Mouse (Mus musculus): ENCODE results near the gene Ltc4s. TPM values are rescaled to one million over a fixed set of nuclear protein-coding genes. Genes with fewer than 3 reads are reported as not detected.

The Ltc4s gene
- polyA plus RNA-seq, 1 experiment from 2014 or later, result 2.9 TPM

- no peak overlapping the region for H3K4me3 ChIP-seq
- H3K27ac ChIP-seq (replicated peaks), result no peak overlapping the region
- peaks cover 29% of the 10 kb centered on the region for H3K36me3 ChIP-seq
- H3K9ac ChIP-seq, result no peak overlapping the region
- H3K27me3 ChIP-seq (replicated peaks), result no peaks in the 10 kb centered on the region
- no peak overlapping the region for H3K4me2 ChIP-seq
- H3K9me3 ChIP-seq, result no peaks in the 10 kb centered on the region
- no peak for ATAC-seq (ENCODE audit: extremely low read depth, insufficient number of reproducible peaks, low FRiP score, low TSS enrichment)
- 75% methylated on average over 2 of the region's 2 CpGs for WGBS
- H3K4me1 ChIP-seq, result peaks cover 31% of the 10 kb centered on the region
These were observed 30.7 kb upstream of the Ltc4s start for GRCm38 (mm10) chr11:50269163-50269562.

DNA sequence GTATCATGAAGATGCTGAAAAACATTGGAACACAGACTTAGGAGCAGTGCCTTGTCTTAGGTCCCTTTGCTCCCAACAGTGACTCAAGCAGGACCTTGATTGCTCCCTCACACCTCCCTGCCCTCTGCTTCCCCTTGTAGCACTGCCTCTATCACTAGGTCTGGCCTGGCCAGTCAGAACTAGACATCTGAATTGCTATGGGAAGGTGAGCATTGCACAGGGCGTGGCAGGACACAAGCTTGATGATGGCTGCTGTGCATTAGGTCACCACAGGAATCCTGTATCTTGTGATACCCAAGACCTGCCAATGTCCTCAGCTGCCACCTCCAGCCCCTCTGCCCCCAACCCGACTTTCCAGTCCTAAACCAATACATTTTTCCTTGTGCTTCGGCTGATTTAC, 28.6 kb upstream of the Ltc4s start:
- Histone ChIP-seq H3K4me1 (peaks cover 14% of the 10 kb centered on the region), H3K9me3 (no peaks in the 10 kb centered on the region), H3K4me3 (no peak overlapping the region), H3K36me3 (peaks cover 50% of the 10 kb centered on the region), H3K9ac (no peak overlapping the region), H3K4me2 (no peak overlapping the region), H3K27me3 (replicated peaks) (no peaks in the 10 kb centered on the region), H3K27ac (replicated peaks) (no peak overlapping the region)
- 94% methylated on average over 3 of the region's 3 CpGs for WGBS
- ATAC-seq (ENCODE audit: extremely low read depth, insufficient number of reproducible peaks, low FRiP score, low TSS enrichment), result no peak

- H3K4me3 ChIP-seq, result no peak overlapping the region
- peaks cover 61% of the 10 kb centered on the region for H3K36me3 ChIP-seq
- H3K9ac ChIP-seq, result no peak overlapping the region
- 79% methylated on average over 8 of the region's 8 CpGs for WGBS
- H3K27me3 ChIP-seq (replicated peaks), result no peaks in the 10 kb centered on the region
- no peaks in the 10 kb centered on the region for H3K9me3 ChIP-seq
- H3K4me1 ChIP-seq, result peaks cover 3% of the 10 kb centered on the region
- H3K4me2 ChIP-seq, result no peak overlapping the region
- ATAC-seq (ENCODE audit: extremely low read depth, insufficient number of reproducible peaks, low FRiP score, low TSS enrichment), result no peak
- H3K27ac ChIP-seq (replicated peaks), result no peak overlapping the region
These were observed 27.5 kb upstream of the Ltc4s start for GRCm38 (mm10) chr11:50265931-50266330.

DNA sequence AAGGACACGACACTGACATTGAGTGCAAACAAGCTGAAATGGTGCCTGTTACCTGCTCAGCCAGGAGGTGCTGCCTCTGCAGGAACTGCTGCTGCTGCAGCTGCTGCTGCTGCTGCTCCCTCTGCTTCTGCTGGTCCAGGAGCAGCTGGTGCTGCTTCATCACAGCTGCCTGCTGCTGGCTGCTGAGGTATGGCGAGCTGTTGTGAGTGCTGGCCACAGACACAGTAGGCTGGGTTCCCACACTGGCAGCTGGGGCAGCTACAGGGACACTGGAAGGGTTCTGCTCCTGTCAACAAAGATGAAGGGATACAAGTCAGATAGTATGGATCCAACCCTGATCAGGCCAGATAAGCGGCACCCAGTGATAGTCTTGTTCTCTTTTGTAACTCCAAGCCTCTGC, 24.8 kb upstream of the Ltc4s start:
- 84% methylated on average over 3 of the region's 3 CpGs for WGBS
- Histone ChIP-seq H3K27me3 (replicated peaks) (no peaks in the 10 kb centered on the region), H3K27ac (replicated peaks) (no peak overlapping the region), H3K36me3 (peaks cover 88% of the 10 kb centered on the region), H3K9me3 (no peaks in the 10 kb centered on the region), H3K4me2 (no peak overlapping the region), H3K4me1 (no peaks in the 10 kb centered on the region), H3K4me3 (no peak overlapping the region), H3K9ac (no peak overlapping the region)
- no peak for ATAC-seq (ENCODE audit: extremely low read depth, insufficient number of reproducible peaks, low FRiP score, low TSS enrichment)

DNA sequence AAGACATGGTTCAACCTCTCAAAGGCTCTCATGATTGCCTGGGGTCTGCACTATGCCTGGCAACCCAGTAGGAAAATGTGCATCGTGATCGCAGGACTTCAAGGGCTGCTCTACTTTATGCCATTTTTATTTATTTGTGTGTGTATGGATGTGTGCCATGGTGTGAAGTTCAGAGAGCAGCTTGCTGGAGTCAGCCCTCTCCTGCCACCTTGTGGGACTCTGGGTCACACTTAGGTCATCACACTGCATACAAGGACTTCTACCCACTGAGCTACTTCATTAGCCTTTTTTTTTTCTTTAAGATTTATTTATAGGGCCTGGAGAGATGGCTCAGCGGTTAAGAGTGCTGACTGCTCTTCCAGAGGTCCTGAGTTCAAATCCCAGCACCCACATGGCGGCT, 23.6 kb upstream of the Ltc4s start:
- no peaks in the 10 kb centered on the region for H3K4me1 ChIP-seq
- no peak for ATAC-seq (ENCODE audit: extremely low read depth, insufficient number of reproducible peaks, low FRiP score, low TSS enrichment)
- no peak overlapping the region for H3K27ac ChIP-seq (replicated peaks)
- no peaks in the 10 kb centered on the region for H3K27me3 ChIP-seq (replicated peaks)
- H3K4me2 ChIP-seq, result no peak overlapping the region
- no peak overlapping the region for H3K4me3 ChIP-seq
- H3K9me3 ChIP-seq, result no peaks in the 10 kb centered on the region
- H3K36me3 ChIP-seq, result peaks cover 99% of the 10 kb centered on the region
- WGBS, result 83% methylated on average over 4 of the region's 4 CpGs
- H3K9ac ChIP-seq, result no peak overlapping the region

GRCm38 (mm10) chr11:50258310-50258709, 19.9 kb upstream of the Ltc4s start:
- H3K4me2 ChIP-seq, result no peak overlapping the region
- no peak overlapping the region for H3K9ac ChIP-seq
- no peaks in the 10 kb centered on the region for H3K9me3 ChIP-seq
- H3K4me3 ChIP-seq, result no peak overlapping the region
- ATAC-seq (ENCODE audit: extremely low read depth, insufficient number of reproducible peaks, low FRiP score, low TSS enrichment), result no peak
- H3K27me3 ChIP-seq (replicated peaks), result no peaks in the 10 kb centered on the region
- no peak overlapping the region for H3K27ac ChIP-seq (replicated peaks)
- WGBS, result 80% methylated on average over 7 of the region's 7 CpGs
- peaks cover 79% of the 10 kb centered on the region for H3K36me3 ChIP-seq
- peaks cover 5% of the 10 kb centered on the region for H3K4me1 ChIP-seq

DNA sequence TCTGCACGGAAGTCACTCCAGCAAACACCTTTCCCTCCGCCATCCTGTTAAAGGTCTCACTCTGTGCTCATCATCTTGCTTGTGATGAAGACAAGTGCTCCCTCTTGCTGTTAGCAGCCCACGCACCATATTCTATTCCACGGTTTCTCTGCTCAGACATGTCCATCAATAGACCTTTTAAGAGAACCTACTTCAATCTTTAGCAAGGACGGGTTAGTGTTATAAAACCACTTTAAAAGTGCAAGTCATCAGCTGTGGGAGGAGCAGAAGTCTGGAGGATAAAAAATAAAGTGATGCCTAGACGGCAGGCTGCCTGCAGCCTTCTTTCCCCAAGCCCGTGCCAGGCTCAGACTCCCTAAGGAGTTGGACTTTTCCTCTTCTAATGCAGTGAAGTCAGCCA, 18.2 kb upstream of the Ltc4s start:
- Histone ChIP-seq H3K4me2 (no peak overlapping the region), H3K9me3 (no peaks in the 10 kb centered on the region), H3K4me3 (no peak overlapping the region), H3K4me1 (peaks cover 20% of the 10 kb centered on the region), H3K36me3 (peaks cover 62% of the 10 kb centered on the region), H3K27ac (replicated peaks) (no peak overlapping the region), H3K9ac (no peak overlapping the region), H3K27me3 (replicated peaks) (no peaks in the 10 kb centered on the region)
- ATAC-seq (ENCODE audit: extremely low read depth, insufficient number of reproducible peaks, low FRiP score, low TSS enrichment), result no peak
- WGBS, result 82% methylated on average over 7 of the region's 7 CpGs

DNA sequence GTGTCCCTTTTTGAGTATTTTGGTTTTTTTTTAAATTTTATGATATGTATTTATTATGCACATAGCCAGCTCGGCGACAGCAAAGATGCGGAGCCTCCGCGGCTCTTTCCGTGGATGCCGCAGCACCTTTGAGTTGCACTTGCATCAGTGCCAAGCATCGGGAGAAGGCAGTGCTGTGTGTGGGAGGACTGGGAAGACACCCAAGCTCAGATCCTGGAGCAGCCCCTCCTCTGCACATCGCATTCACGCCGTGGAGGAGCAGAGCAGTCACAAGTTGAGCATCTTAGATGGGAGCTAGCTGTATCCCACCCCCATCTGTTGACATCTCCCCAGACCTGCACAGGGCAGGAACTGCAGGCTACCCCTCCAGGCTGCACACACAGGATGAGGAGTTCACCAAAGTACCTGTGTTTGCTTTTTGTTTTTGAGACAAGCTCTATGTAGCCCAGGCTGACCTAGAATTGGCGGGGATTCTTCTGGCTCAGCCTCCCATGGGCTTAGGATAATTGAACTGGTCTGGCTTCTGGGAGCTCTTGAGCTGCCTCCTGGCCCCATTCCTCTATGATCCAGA, 15.7 kb upstream of the Ltc4s start:
- no peaks in the 10 kb centered on the region for H3K27me3 ChIP-seq (replicated peaks)
- H3K9ac ChIP-seq, result no peak overlapping the region
- H3K4me1 ChIP-seq, result peaks cover 20% of the 10 kb centered on the region
- H3K4me2 ChIP-seq, result no peak overlapping the region
- H3K9me3 ChIP-seq, result no peaks in the 10 kb centered on the region
- H3K27ac ChIP-seq (replicated peaks), result no peak overlapping the region
- 77% methylated on average over 12 of the region's 12 CpGs for WGBS
- no peak overlapping the region for H3K4me3 ChIP-seq
- no peak for ATAC-seq (ENCODE audit: extremely low read depth, insufficient number of reproducible peaks, low FRiP score, low TSS enrichment)
- H3K36me3 ChIP-seq, result peaks cover 36% of the 10 kb centered on the region

- Histone ChIP-seq H3K27me3 (replicated peaks) (no peaks in the 10 kb centered on the region), H3K9me3 (no peaks in the 10 kb centered on the region), H3K4me2 (no peak overlapping the region), H3K36me3 (peaks cover 29% of the 10 kb centered on the region), H3K4me3 (no peak overlapping the region), H3K4me1 (peaks cover 20% of the 10 kb centered on the region), H3K27ac (replicated peaks) (no peak overlapping the region), H3K9ac (no peak overlapping the region)
- no peak for ATAC-seq (ENCODE audit: extremely low read depth, insufficient number of reproducible peaks, low FRiP score, low TSS enrichment)
- WGBS, result 52% methylated on average over 1 of the region's 1 CpGs
These were observed 15.0 kb upstream of the Ltc4s start for GRCm38 (mm10) chr11:50253393-50253792.

GRCm38 (mm10) chr11:50252684-50253265, 14.4 kb upstream of the Ltc4s start:
- Histone ChIP-seq H3K4me1 (peaks cover 20% of the 10 kb centered on the region), H3K27me3 (replicated peaks) (no peaks in the 10 kb centered on the region), H3K4me2 (no peak overlapping the region), H3K36me3 (peaks cover 23% of the 10 kb centered on the region), H3K4me3 (no peak overlapping the region), H3K9me3 (no peaks in the 10 kb centered on the region), H3K9ac (peak overlapping the region; percentile 42; the same call in 1 of the 2 replicates), H3K27ac (replicated peaks) (no peak overlapping the region; the same call in 1 of the 2 replicates)
- no peak for ATAC-seq (ENCODE audit: extremely low read depth, insufficient number of reproducible peaks, low FRiP score, low TSS enrichment)
- WGBS, result 58% methylated on average over 11 of the region's 11 CpGs

- Histone ChIP-seq H3K9me3 (no peaks in the 10 kb centered on the region), H3K27me3 (replicated peaks) (no peaks in the 10 kb centered on the region), H3K36me3 (peaks cover 17% of the 10 kb centered on the region), H3K27ac (replicated peaks) (no peak overlapping the region), H3K9ac (peak overlapping the region; percentile 42; the same call in 1 of the 2 replicates), H3K4me2 (no peak overlapping the region), H3K4me1 (peaks cover 20% of the 10 kb centered on the region), H3K4me3 (no peak overlapping the region)
- 38% methylated on average over 3 of the region's 3 CpGs for WGBS
- no peak for ATAC-seq (ENCODE audit: extremely low read depth, insufficient number of reproducible peaks, low FRiP score, low TSS enrichment)
These were observed 13.8 kb upstream of the Ltc4s start for GRCm38 (mm10) chr11:50252166-50252565.

DNA sequence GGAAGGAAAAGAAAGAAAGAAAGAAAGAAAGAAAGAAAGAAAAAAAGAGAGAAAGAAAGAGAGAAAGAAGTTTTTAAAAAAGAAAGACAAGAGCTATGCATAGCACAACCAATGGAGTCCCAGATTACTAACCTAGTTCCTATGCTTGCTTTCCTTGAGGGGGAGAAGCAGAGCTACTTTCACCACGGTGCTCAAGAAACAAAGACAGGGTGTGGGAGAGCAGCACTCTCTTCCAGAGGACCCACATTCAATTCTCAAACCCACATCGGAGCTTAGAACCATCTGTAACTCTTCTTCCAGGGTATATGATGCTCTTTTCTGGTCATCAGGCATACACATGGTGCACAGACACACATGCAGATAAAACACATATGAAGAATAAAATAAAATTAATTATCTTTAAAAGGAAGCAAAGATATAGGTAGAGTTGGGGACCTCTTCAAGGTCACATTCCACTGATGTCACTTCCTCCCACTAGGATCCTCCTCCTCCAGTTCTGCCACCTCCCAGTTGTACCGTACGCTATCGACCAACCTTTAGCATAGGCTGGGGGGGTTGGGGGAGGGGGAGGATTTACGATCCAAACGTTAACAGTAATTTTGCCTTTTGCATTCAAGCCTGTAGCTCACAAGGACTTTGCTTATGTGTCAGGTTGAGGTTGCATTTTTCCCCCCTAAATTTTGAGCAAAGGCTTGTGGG, 10.2 kb upstream of the Ltc4s start:
- no peaks in the 10 kb centered on the region for H3K27me3 ChIP-seq (replicated peaks)
- H3K36me3 ChIP-seq, result no peaks in the 10 kb centered on the region
- peaks cover 18% of the 10 kb centered on the region for H3K4me1 ChIP-seq
- no peak overlapping the region for H3K27ac ChIP-seq (replicated peaks)
- H3K9ac ChIP-seq, result no peak overlapping the region
- ATAC-seq (ENCODE audit: extremely low read depth, insufficient number of reproducible peaks, low FRiP score, low TSS enrichment), result no peak
- H3K4me2 ChIP-seq, result no peak overlapping the region
- 72% methylated on average over 7 of the region's 7 CpGs for WGBS
- H3K4me3 ChIP-seq, result no peak overlapping the region
- no peaks in the 10 kb centered on the region for H3K9me3 ChIP-seq

Data from heart, embryonic 13.5 days (tissue).